Mouse (Mus musculus): ENCODE data around the gene Mttp.
A peak's percentile ranks its signal among the peaks of the same experiment; 100 is the strongest.

Mttp gene

DNA sequence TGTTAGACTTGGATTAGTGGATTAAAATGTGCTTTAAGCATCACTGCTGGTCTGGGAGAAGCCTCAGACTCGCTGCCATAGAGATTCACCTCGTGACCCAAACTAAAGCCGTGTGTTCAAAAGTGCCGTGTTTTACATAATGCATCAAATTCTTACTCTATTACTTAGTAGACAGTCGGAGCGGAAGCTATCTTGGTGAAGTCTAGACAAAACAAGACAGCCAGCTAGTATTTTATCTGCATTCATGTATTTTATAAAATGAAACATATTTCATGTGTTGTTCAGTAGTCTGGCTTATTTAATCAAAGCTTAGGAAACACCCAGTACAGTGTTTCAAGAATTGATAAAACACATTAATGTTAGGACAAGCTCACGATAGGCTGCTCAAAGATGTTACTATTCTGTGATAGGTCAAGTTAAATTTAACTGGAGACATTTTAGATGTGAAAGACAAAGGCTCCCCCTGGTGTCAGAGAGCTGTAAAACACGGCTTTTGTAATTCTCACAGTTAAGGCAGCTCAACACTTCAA, at the start of gene Mttp:
TSS of gene Mttp (minus strand) at position 327 of the 530 bp plus-strand sequence.
- DNase-seq (ENCODE audit: low read depth, low spot score): peak; percentile 89

DNA sequence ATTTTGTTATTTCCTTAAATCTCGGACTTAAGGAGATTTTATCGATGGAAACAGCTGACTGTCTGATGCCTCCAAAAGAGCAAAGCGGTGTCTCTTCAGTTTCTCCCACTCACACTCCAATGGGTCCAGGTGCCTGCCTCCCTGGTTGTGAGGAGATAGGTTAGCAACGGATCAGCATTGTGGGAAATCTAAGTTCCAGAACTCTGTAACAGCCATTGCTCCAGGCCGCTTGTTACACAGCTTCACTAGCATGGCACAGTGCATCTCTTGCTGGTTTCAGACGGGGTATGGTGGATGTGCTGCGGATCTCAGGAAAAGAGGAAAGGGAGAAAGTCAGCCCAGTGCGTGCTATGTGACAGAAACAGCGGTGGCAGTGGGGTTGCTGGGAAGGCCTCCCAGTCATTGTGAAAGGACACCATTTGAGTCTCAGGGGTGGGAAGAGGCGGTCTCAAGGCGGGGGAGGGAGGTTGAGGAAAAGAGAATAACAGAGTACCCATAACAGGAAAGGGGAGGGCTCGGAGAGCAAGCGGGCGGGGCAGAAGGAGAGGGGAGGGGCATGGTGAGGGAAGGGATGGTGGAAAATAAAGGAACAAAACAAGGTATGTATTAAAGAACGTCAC, 49.0 kb upstream of the Mttp start, which contains the start of gene 4930579F01Rik:
TSS of gene 4930579F01Rik (minus strand) at position 143 of the 620 bp plus-strand sequence.
- DNase-seq (ENCODE audit: low read depth, low spot score): peak; percentile 56

- no peak for DNase-seq (ENCODE audit: low read depth, low spot score)
Measured at GRCm38 (mm10) chr3:138192260-138192659, 47.5 kb upstream of the Mttp start.

DNA sequence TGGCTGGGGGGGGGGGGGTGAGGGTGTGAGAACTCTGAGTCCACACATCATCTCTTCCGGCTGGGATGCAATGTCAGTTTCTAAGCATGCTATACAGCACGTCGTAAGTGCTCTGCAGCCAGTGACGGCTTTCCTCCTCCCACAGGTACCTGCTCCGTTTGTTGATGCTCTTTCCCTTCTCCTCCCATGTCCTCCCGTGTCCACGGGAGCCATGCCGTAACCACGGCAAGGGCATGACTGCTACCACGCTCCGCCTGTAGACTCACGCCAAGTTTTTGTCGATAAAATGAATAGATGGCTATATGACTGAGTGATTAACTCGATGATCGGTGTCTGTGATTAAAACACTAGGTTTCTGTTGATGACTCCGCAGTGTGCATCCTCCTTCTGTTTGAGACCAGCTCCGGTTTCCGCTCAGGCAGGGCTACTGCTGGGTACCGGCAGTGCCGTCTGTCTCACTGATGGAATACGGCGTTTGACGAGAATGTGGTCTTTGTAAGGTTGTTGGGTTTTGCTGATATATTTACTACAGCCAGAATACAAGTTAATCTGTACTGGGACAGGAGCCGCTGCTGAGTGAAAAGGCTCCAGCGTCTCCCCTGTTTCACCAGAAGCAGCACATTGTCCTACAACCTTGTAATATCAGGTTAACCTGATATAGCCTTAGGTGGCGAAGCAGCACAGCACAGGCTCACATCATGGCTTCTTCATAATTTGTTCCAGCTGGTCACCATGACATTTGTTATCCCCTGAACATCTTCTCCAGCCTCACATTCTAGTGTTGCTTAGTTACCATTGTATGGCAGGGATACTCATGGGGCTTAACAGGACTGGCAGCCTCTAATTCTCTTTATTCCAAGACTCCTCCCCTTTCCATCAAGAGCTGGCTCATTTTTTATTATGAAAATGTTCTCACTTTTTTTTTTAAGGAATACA, 41.5 kb upstream of the Mttp start:
- no peak for DNase-seq (ENCODE audit: low read depth, low spot score)

GRCm38 (mm10) chr3:138185290-138185689, 40.5 kb upstream of the Mttp start:
- no peak for DNase-seq (ENCODE audit: low read depth, low spot score)

DNA sequence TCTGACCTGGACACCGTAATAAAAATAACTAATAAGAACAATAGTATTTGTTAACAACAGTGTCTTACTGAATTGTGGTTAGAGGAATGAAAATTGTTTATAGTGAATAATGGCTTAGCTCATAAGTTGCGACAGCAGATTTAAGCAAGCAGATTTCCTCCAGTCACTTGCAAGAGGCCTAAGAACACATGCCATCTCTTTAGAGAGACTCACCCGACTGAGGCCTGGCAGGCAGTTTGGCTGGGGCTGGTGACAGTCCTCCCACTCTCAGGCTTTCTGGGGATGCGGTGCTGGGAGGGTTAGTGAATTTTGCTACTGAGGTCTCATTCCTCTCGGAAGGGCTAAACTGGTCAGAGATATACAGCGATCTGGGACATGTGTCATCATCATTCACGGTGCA, 38.6 kb upstream of the Mttp start:
- no peak for DNase-seq (ENCODE audit: low read depth, low spot score)

- no peak for DNase-seq (ENCODE audit: low read depth, low spot score)
Measured at GRCm38 (mm10) chr3:138182019-138182418, 37.3 kb upstream of the Mttp start.

DNA sequence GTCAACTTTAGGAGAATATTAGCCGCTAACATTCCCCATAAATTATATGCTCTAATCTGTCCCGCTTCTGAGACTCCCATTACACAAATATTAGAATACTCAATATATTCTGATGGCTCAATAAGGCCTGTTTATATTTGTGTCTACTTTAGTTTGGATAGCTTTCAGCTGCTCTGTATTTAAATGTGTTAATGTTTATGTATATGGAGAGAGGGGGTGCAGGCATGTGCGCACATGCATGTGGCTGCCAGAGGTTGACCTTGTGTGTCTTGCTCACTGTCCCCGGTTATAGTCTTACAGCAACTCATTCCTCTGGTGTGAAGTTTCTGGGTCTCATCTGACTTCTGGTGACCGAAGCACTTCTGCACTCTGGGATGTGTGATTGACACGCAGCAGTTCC, 30.8 kb upstream of the Mttp start:
- no peak for DNase-seq (ENCODE audit: low read depth, low spot score)

DNA sequence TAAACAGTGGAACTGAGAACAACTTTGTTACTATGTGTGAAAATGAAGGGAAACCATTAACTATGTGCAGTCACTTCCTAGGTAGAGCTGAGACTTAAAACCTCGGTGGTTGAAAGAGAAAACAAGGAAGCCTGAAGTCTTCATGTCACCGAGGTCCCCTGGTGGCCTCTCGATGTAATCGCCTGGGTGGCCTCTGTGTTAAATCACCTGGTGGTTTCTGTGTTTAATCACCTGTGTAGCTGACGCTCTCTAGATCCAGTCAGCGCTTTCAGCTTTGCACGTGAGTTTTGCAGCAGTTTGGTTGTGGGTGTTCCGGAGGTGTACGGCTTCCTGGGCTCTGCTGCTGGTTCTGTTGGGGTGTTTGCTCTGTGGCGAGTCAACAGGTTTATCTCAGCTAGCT, 28.5 kb upstream of the Mttp start:
- peak; percentile 40 for DNase-seq (ENCODE audit: low read depth, low spot score)

DNA sequence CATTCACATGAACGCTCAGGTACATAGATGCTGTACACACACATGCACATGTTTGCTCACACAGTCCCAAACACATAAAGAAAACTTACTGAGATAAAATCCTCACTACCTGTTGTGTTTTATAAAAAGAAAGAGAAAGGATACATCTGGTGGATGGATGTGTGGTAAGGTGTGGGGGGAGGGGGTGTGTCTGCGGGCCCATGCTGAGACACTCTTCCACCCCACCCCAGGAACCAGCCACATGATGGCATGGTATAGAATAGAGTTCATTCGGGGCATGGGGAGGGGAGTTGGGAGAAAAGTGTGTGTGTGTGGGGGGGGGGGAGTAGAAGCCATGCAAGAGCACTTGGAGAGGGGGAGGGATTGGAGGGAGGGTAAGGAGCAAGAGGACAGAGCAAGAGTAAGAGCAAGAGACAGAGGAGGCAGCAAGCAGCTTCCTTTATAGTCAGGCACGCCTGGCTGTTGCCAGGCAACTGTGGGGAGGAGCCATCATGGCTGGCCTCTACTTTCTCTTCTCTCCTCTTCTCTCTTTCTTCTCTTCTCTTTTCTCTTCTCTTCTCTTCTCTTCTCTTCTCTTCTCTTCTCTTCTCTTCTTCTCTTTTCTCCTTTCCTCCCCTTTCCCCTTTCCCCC, 17.9 kb upstream of the Mttp start:
- peak; percentile 69 for DNase-seq (ENCODE audit: low read depth, low spot score)

DNA sequence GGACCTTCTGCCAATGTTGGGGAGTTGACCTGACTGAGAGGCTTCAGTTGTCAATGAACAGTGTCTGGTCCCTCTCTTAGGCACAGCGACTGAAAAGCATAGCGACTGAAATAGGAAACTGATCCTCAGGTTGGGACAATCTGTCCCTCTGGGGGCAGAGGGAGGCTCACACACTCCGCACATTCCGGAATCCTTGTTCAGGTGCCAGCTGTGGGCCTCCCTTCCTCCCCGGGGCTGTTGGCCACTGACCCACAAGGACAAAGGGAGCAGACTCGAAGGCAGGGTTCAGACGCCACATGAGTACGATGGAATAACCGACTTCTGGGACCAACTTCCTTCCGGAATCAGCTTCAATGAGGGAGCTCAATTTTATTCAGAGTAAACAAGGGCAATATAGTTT, 16.9 kb upstream of the Mttp start:
- no peak for DNase-seq (ENCODE audit: low read depth, low spot score)

GRCm38 (mm10) chr3:138156651-138157050, 11.9 kb upstream of the Mttp start:
- no peak for DNase-seq (ENCODE audit: low read depth, low spot score)

GRCm38 (mm10) chr3:138155062-138155461, 10.3 kb upstream of the Mttp start:
- no peak for DNase-seq (ENCODE audit: low read depth, low spot score)

DNA sequence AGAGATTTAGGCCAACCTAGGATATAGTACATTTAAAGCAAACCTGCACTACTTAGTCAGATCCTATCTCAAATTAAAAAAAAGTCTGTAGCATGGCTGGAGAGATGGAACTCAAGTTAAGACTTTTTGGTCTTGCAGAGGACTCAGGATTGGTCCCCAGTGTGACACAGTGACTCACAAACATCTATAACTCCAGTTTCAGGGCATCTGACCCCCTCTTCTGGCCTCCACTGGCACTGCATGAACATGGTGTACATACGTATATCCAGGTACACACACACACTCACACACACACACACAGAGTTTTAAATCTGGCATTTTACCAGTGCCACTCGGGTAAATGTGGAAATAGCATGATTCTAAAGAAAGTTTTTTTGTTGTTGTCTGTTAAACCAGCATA, 4.0 kb upstream of the Mttp start:
- DNase-seq (ENCODE audit: low read depth, low spot score): peak; percentile 63

DNA sequence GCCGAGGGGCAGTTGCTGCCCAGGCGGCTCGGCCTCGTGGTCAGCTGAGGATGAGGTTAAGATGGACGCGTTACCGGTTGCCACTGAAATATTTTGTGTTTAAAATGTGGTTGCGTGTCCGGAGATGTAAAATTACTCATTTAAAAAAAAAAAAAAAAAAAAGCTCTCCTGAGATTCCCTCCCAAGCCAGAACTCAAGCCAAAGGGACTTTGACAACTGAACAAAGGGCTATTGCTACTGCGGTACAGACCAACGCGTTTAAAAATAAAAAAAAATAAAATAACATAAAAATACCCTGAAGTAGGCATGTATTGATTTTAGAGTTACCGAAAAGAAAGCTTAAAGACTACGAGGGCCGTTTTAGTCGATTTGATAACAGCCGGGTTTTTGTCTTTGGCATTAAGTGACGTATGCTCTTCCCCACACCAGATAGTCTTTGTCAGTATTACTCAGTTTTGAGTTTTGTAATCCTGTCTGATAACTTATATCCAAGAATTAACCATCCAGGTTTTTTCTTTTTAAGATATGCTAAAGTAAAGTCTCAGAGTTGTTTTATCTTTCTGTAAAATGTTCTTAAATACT, 617 bp downstream of the Mttp start:
- no peak for DNase-seq (ENCODE audit: low read depth, low spot score)

- DNase-seq (ENCODE audit: low read depth, low spot score): peak; percentile 97
Measured at GRCm38 (mm10) chr3:138143315-138144059, 1.3 kb downstream of the Mttp start, which contains the start of gene Trmt10a. Gene Trmt10a, plus strand, starts transcription at chr3:138143448.

- DNase-seq (ENCODE audit: low read depth, low spot score): no peak
Measured at GRCm38 (mm10) chr3:138142733-138143314, 1.9 kb downstream of the Mttp start.

DNA sequence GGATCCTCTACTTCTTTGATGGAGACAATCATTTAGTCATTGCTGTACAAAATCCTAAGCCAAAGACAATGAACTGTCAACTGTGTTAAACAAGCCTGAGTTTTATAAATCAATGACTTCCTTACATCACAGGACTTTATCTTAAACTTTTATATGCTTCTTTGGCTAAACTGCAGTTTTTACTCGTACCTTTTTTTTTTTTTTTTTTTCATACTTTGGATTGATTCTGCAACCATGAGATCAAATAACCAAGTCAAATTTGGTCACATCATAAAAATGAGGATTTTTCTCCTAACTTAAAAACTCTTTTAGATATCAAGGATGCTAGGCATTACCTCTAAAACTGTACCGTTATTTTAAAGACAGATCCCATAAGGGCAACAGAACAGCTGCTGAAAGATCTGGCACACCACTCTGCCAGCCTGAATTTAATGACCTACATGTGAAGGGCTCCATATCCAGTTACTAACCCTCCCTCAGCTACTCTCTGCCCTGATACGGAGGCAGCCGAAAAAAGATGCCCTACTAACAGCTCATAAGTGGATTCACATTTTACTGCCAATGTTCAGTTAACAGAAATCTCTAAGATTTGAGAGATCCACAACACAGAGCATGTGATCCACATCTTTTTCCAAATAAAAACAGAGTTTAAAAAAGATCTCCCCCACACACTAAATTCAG, 2.6 kb downstream of the Mttp start:
- DNase-seq (ENCODE audit: low read depth, low spot score): no peak

DNA sequence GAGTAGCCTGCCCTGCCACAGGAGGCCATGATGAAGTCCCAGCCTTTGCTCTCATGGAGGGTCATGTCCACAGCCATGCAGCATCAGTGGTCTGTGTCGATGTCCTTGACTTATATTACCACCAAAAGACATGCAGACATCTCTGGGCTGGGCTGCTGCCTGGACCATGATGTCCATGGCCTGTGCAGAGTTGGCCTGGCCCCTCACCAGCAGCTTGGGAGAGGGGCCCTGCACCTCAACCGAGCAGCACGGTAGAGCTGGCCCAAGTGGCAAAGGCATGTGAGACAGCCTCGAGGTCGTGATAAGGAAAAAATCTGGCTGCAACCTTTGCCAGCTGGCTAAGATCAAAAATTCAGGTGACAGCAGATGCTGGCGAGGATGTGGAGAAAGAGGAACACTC, 5.1 kb downstream of the Mttp start:
- no peak for DNase-seq (ENCODE audit: low read depth, low spot score)

GRCm38 (mm10) chr3:138138146-138138545, 6.6 kb downstream of the Mttp start:
- DNase-seq (ENCODE audit: low read depth, low spot score): peak; percentile 63
